In genomic region chr2:148507523-148507922, GRCm38 (mm10) we compare ENCODE assay signal across 27 mouse cellular contexts.
DNase-seq lines count a peak whose midpoint lies in the region; ATAC-seq and TF ChIP-seq lines count a peak whose summit lies in the region.
"Had no signal": no experiment of that assay in that cellular context is flagged by ENCODE, and none has a peak within 500 bp of the region (broad histone marks: within the 10 kb centered on the region; RNA-seq: fewer than 3 reads in every experiment).

No protein-coding gene starts in this region.

- no peak overlapping the region for H3K9ac ChIP-seq in heart, postnatal 0 days (replicated peaks; ENCODE audit: low read depth, low read length)
- H3K9ac ChIP-seq in lung, embryonic 16.5 days (ENCODE audit: low read length) = no peak overlapping the region
- H3K9ac ChIP-seq: embryonic facial prominence, embryonic 13.5 days; forebrain, embryonic 12.5 days; forebrain, embryonic 15.5 days; hindbrain, embryonic 12.5 days; hindbrain, embryonic 15.5 days had no signal

- no peak for ATAC-seq in heart, postnatal 0 days (ENCODE audit: insufficient read depth, low read depth)
- ATAC-seq in lung, embryonic 16.5 days (ENCODE audit: low read depth) = no peak
- peak; percentile 58 for ATAC-seq in granulocyte monocyte progenitor cell, adult 5-6 weeks (replicated peaks; ENCODE audit: poor library complexity, severe bottlenecking)
- ATAC-seq: CD4-positive, CD25-positive, alpha-beta regulatory T cell, adult 4 months; forebrain, embryonic 15.5 days; intestine, postnatal 0 days had no signal

- no peaks in the 10 kb centered on the region for H3K36me3 ChIP-seq in heart, postnatal 0 days (replicated peaks; ENCODE audit: control insufficient read depth, insufficient read depth, low read length)
- no peaks in the 10 kb centered on the region for H3K36me3 ChIP-seq in lung, embryonic 16.5 days (ENCODE audit: control insufficient read depth, insufficient read depth, low read length)
- H3K36me3 ChIP-seq: embryonic facial prominence, embryonic 10.5 days; embryonic facial prominence, embryonic 13.5 days; forebrain, embryonic 12.5 days; forebrain, embryonic 15.5 days; heart, embryonic 10.5 days; hindbrain, embryonic 12.5 days; hindbrain, embryonic 15.5 days had no signal

- no peak for TF ChIP-seq EP300 in heart, postnatal 0 days (IDR thresholded peaks at IDR 0.05; ENCODE audit: low read depth)

- no peaks in the 10 kb centered on the region for H3K9me3 ChIP-seq in heart, postnatal 0 days (replicated peaks; ENCODE audit: control insufficient read depth, low read length)
- no peaks in the 10 kb centered on the region for H3K9me3 ChIP-seq in lung, embryonic 16.5 days (ENCODE audit: control insufficient read depth, low read length)
- H3K9me3 ChIP-seq: embryonic facial prominence, embryonic 10.5 days; embryonic facial prominence, embryonic 13.5 days; forebrain, embryonic 12.5 days; forebrain, embryonic 15.5 days; heart, embryonic 10.5 days; hindbrain, embryonic 12.5 days; hindbrain, embryonic 15.5 days had no signal

- DNase-seq in heart, adult 11 months = peak; percentile 80
- no peak for DNase-seq in heart, adult 9 months (ENCODE audit: low spot score in 2 of 2)
- DNase-seq in heart, postnatal 0 days (ENCODE audit: low spot score) = no peak
- no peak for DNase-seq in heart, adult 8-10 months (ENCODE audit: low spot score)
- DNase-seq in lung, postnatal 25 days (ENCODE audit: low spot score) = no peak
- DNase-seq in right cerebral cortex, postnatal 25 days = no peak
- DNase-seq: adrenal gland, adult 2 months; adrenal gland, postnatal 14 days; cerebellum, adult 11 months; cerebellum, adult 2 months; cerebellum, adult 9-11 months; cerebellum, postnatal 36 days; embryo, embryonic 11 days; gastrocnemius, postnatal 10 days; gastrocnemius, postnatal 36 days had no signal

- H3K4me1 ChIP-seq in heart, postnatal 0 days (ENCODE audit: control insufficient read depth, insufficient read depth) = peaks cover 16% of the 10 kb centered on the region; the same call in 1 of the 2 replicates
- H3K4me1 ChIP-seq in lung, embryonic 16.5 days (replicated peaks; ENCODE audit: control insufficient read depth, insufficient read depth, low read length) = peaks cover 20% of the 10 kb centered on the region
- H3K4me1 ChIP-seq: embryonic facial prominence, embryonic 13.5 days; forebrain, embryonic 12.5 days; forebrain, embryonic 15.5 days; hindbrain, embryonic 12.5 days; hindbrain, embryonic 15.5 days had no signal

- TF ChIP-seq CTCF in heart, postnatal 0 days (IDR thresholded peaks at IDR 0.05; ENCODE audit: low read depth) = no peak

- H3K4me2 ChIP-seq in heart, postnatal 0 days (ENCODE audit: low read depth, low read length) = no peak overlapping the region
- H3K4me2 ChIP-seq in lung, embryonic 16.5 days (ENCODE audit: low read depth, low read length) = no peak overlapping the region
- H3K4me2 ChIP-seq: embryonic facial prominence, embryonic 13.5 days; forebrain, embryonic 12.5 days; forebrain, embryonic 15.5 days; hindbrain, embryonic 12.5 days; hindbrain, embryonic 15.5 days had no signal

- no peak overlapping the region for H3K4me3 ChIP-seq in heart, postnatal 0 days (ENCODE audit: low read depth, low read length)
- no peak overlapping the region for H3K4me3 ChIP-seq in lung, embryonic 16.5 days (ENCODE audit: low read length)
- H3K4me3 ChIP-seq: embryonic facial prominence, embryonic 10.5 days; embryonic facial prominence, embryonic 13.5 days; erythroblast, embryonic 14.5 days; forebrain, embryonic 12.5 days; forebrain, embryonic 15.5 days; heart, embryonic 10.5 days; hindbrain, embryonic 12.5 days; hindbrain, embryonic 15.5 days had no signal

- H3K27ac ChIP-seq in heart, postnatal 0 days (ENCODE audit: low read depth) = peak overlapping the region; percentile 20; the same call in 1 of the 2 replicates
- H3K27ac ChIP-seq in lung, embryonic 16.5 days (ENCODE audit: low read length) = peak overlapping the region; percentile 27; the same call in 1 of the 2 replicates
- H3K27ac ChIP-seq: embryonic facial prominence, embryonic 10.5 days; embryonic facial prominence, embryonic 13.5 days; forebrain, embryonic 12.5 days; forebrain, embryonic 15.5 days; heart, embryonic 10.5 days; hindbrain, embryonic 12.5 days; hindbrain, embryonic 15.5 days had no signal

- no peaks in the 10 kb centered on the region for H3K27me3 ChIP-seq in heart, postnatal 0 days (ENCODE audit: control insufficient read depth, insufficient read depth, low read length)
- no peaks in the 10 kb centered on the region for H3K27me3 ChIP-seq in lung, embryonic 16.5 days (ENCODE audit: control insufficient read depth, insufficient read depth, low read depth, low read length)
- H3K27me3 ChIP-seq: embryonic facial prominence, embryonic 13.5 days; forebrain, embryonic 12.5 days; forebrain, embryonic 15.5 days; hindbrain, embryonic 12.5 days; hindbrain, embryonic 15.5 days had no signal
